Mouse (Mus musculus): ENCODE measurements around the gene Vamp1.

Vamp1 gene

GRCm38 (mm10) chr6:125285890-125286289, 70.5 kb downstream of the Vamp1 start, which contains the start of gene Tuba3a:
TSS of gene Tuba3a (minus strand) at chr6:125286042.
- in situ Hi-C loops (cut with MseI, MboI), result no loop called here

- in situ Hi-C loops (cut with MseI, MboI), result no loop called here
These were observed 71.6 kb downstream of the Vamp1 start for GRCm38 (mm10) chr6:125286944-125287343.

GRCm38 (mm10) chr6:125288730-125289129, 73.4 kb downstream of the Vamp1 start:
- in situ Hi-C loops (cut with MseI, MboI), result no loop called here

DNA sequence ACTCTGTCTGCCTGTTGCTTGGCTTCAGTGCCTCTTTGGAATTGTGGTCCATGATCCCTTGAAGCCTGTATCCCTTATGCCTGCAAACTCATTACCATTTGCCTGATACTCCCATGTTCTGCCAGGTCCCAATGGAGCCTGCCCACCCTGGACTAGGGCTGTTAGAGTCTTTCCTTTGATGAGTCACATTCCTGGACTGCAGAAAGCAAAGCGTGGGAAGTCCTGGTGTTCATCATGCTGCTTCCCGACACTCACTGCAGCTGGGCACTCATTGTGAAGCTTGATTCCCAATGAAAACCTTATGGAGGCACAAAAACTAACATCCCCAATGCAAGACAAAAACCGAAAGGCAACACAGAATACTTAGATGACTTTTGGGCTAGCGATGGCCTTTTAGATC, 76.0 kb downstream of the Vamp1 start:
- in situ Hi-C loops (cut with MseI, MboI), result no loop called here

DNA sequence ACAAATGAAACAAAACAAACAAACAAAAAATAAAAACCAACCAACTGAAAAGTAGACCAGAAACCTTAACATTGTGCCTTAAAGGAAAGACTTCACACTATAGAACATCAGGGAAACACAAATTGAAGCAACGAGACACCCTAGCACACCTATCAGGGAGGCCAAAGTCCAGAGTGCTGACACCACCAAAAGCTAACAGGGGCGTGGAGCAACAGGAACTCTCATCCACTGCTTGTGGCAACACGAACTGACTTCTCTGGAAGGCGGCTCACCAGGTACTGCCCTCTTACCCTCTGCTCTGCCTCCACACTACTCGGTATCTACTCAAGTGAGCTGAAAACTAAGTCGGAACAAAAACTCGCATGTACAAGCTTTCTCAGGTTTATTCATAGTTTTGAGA, 76.9 kb downstream of the Vamp1 start:
- in situ Hi-C loops (cut with MseI, MboI), result no loop called here

- in situ Hi-C loops (cut with MseI, MboI), result no loop called here
These were observed 78.7 kb downstream of the Vamp1 start for GRCm38 (mm10) chr6:125294049-125294448.

Measured in mouse trophoblast stem cell (cell line).